Mouse (Mus musculus) embryo, embryonic 11.5 days (tissue): ENCODE results near the gene 1600015I10Rik.
"Not testable (repeated sequence)": the region's sequence is repeated elsewhere in the genome, so short reads cannot be mapped to it uniquely, and the experiment has no call there.

Source experiments
- DNase-seq: peaks from one replicate; pipeline ENCODE4 v3.0.0-alpha.2; 2012; ENCODE audit warnings: low read depth, low spot score

Gene 1600015I10Rik

DNA sequence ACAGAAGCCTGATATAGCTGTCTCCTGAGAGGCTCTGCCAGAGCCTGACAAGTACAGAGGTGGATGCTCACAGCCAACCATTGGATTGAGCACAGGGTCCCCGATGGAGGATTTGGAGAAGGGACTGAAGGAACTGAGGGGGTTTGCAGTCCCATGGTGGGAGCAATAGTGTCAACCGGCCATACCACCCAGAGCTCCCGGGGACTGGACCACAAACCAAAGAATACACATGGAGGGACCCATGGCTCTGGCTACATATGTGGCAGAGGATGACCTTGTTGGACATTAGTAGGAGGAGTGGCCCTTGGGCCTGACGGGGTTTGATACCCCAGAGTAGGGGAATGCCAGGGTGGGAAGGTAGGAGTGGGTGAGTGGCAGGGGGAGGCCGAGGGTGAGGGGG, 37.0 kb downstream of the 1600015I10Rik start:
- DNase-seq: not testable (repeated sequence)

- DNase-seq: no peak
Measured at GRCm38 (mm10) chr6:48967868-48968267, 38.2 kb downstream of the 1600015I10Rik start.

DNA sequence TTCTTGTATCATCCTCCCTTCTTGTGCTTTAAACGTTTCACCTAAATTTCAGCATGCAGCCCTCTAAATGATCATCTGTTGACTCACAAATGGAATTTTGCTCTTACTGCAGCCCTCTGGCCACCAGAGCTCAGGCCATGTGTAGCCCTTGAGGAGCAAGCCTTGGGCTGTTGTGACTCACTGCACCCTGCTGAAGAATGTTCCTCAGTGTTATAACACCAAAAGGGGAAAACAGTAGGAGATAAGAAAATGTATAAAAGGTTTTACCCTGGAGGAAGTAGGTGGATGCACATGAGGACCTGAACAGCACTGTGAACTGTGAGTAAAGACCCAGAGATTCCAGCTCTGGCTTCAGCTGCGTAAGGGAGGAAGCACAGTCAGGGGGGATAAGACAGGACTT, 45.0 kb downstream of the 1600015I10Rik start, which contains the start of gene Doxl2:
TSS of gene Doxl2 (plus strand) at position 301 of the 400 bp plus-strand sequence.
- DNase-seq: no peak

DNA sequence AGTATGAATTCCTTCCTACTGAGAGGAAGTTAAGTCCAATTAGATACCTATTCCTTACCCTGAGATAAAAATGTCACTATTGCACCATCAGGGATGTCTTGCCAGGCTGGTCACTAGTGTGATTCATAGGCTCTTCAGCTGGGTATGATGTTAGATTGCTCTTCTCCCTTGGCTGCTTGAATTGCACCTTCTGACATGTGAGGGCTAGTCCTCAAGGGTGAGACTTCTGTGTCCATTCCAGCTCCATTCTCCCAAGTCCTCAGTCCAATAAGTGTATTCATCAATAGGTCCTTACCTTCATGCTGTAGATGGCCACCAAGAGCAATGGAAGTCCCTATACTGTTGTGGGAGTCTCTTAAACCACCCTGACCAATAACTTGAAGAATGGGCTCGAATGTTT, 49.9 kb downstream of the 1600015I10Rik start:
- no peak for DNase-seq

DNA sequence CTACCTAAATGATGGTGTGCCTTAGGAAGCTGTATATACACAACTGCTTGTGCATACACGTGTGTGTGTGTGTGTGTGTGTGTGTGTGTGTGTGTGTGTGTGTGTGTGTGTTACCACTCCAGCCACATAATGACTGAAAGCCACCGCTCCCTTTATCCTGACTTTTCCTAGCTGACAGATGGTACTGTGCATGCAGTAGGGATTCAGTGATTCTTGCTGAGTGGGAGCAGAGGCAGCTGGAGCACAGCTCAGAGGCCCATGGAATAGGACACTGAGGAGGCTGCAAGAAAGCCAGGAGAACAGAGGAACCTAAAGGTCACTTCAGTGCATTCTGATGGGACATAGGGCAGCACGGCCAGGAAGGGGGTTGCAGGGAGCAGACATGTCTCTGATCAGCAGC, 52.6 kb downstream of the 1600015I10Rik start:
- DNase-seq: no peak
